ENCODE assay signal across 1 mouse cellular context in genomic region chr15:102417524-102417923, GRCm38 (mm10).
TF ChIP-seq lines count a peak whose summit lies in the region.

No protein-coding gene starts in this region.

TF ChIP-seq in MEL, 35 proteins besides CTCF, POLR2A, EP300 and RAD21:
- TF ChIP-seq TAL1 (IDR thresholded peaks at IDR 0.05; ENCODE audit: low read length) (peak; percentile 51), ZMIZ1 (IDR thresholded peaks at IDR 0.05; ENCODE audit: low read depth, low read length) (no peak), GATA1 (IDR thresholded peaks at IDR 0.05; ENCODE audit: low read depth, low read length) (peak; percentile 58; the same call in 1 of the 2 replicates)
